Mouse (Mus musculus) v-Abl transformed pro-B cells (cell line): Measurements from ENCODE around the gene Macrod2.

Source experiments
- in situ Hi-C, 2 experiments: fragments of 400-800 bp; cut with MboI; formaldehyde crosslinking; loops; one replicate each; pipeline ENCODE4 v1.15.1; 2025; ENCODE audit not compliant: unreplicated experiment in 2 of 2

Gene Macrod2

DNA sequence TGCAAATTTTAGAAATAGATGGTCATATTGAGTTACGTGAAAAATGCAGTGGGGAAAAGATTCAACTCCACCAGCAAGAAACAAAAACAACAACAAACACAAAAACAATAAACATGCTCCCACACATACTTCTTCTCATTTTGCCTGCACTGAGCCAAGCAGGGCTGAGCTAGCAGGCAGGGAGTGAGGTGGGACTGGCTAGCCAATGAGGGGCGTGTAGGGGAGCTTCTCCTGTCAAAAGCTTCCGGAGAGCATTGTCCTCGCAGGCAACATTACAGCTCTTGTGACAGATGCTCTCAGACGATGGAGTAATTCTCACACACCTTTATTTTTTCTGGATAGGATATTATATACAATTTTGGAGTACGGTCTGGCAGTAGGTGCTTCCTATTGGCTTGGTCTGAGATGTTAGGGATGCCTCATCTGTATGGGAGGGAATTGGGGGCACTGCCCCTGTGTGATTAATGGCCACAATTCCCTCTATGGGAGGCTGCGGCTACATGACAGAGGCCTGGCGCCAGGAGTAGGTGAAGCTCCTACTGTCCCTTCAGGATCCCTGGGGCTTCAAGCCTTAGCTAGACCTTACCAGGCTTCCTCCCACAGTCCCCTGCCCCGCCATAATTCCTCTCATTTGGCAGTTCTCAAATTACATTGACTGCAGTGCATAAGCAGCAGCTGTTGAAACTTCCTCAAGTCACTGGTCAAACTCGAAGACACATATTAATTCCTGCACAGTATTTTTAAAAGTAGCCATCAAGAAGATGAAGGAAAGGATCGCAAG lies 1491.8 kb downstream of the Macrod2 start:
- in situ Hi-C loops = no loop called here

DNA sequence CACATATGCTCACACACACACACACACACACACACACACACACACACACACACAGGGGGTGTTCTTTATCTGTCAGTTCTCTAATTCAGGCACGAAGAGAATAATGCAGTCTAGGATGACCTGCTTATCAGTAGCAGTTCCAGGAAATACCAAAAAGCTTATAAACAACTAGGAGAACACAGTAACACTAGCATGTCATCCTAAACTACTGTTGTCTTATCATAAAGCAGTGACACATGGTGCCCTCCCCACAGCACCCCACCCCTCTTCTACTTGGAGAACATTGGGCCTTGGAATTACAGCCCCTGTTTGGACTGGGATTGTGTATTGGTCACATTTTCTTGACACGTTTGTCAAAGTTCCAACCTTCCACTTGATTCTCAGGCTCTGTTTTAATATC lies 1494.4 kb downstream of the Macrod2 start:
- in situ Hi-C loops = no loop called here

DNA sequence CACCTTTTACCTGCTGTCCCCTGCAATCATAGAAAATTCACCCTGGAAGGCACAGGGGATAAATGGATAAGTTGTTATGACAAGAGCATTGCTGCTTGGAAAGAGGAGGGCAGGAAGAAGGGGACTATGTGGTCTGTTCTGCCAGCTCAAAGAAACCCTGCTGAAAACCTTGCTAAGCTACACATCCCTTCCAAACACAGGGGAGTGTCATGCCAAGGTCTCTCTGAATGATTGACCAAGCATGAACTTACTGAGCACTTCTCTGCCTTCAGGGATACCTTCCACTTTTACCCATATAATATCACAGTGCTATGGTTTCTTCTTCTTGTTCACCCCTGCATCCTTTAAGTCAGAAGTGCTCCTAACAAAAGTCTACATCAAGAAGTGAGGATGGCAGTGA lies 1502.8 kb downstream of the Macrod2 start:
- in situ Hi-C loops = no loop called here

DNA sequence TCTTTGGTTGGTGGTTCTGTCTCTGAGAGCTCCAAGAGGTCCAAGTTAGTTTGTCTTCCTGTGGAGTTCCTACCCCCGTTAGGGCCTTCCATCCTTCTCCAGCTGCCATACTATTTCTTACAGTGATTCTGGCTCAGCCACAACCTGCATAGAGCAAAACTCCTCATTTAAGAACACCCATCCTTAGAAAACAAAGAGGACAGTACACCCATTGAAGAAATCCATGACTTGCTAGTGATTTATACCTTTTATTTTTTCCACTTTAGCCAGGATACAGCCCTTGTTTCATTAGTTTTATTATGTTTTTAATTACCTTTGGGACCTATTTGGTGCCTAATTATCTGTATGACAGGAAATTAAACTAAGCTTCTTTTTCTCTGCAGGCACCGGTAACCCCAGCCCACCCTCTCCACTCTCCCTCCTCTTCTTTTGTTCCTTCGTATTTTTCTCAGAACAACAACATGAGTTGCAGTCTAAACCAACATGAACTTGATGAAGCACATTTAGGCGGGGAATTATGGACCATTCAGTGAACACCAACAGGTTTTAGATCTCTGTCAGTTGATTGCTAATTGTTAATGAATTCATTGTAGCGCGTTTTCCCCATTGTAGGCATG lies 1516.8 kb downstream of the Macrod2 start:
- in situ Hi-C loops = no loop called here

DNA sequence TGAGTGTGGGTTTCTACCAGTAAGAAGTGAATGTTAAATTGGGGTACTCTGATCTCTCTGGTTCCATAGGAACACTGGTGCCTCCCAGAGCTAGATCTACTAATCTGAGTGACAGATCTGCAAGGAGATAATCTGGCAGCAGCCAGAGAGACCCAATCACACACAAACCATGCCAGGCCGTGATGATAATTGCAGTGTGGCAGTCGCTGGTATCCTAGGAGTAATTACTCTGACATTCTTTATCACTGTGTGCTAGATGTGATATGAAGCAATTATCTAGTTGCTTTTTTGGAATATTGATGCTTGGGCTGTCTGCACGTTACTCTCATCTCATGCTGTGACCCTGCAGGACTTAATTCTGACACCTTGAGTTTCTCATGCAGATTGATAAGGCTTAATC lies 1518.4 kb downstream of the Macrod2 start:
- in situ Hi-C loops = no loop called here

DNA sequence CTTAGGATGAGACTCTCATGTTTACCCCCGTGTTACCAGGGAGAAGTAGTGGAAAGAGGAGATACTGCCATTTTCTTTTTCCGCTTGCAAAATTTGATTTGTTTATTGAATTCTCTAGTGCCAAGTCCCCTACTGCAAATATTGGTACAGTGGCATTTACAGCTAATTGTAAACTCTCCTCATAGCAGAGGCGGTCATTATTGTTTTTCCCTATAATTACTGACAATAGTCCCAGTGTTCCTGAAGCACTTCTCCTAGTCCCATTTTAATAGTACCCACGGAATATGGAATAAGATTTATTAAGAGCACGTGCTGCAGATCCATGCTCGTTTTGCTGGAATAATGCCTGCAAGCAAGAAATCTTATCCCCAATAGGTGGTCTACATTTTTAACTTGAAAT lies 1518.8 kb downstream of the Macrod2 start:
- in situ Hi-C loops = no loop called here

DNA sequence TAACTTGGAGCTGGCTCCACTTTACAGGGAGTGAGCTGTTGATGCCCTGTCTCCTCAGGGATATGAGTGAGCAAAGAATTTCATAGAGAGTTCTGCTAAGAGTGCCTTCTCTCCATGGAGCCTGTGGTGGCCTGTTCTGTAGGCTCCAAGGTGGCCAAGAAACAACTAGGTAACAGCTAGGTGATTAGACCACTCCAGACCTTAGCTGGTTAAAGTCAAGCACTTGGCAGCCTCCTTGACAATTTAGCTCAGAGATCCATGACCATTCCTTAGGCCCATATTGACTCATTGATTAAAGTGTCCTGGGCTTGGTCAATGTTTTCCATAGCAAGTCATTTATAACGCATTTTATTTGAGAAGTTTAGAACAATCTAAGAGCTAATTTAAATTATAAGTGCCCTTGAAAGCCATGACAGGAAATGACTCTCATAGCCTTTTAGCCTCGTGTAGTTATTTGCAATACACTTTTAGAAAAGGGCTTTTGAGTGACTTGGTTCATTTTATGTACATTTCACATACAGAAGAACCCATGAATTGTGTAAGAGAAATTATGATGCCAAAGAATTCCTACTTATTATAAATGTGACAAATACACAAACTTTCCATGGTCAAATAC lies 1525.4 kb downstream of the Macrod2 start:
- in situ Hi-C loops = no loop called here

DNA sequence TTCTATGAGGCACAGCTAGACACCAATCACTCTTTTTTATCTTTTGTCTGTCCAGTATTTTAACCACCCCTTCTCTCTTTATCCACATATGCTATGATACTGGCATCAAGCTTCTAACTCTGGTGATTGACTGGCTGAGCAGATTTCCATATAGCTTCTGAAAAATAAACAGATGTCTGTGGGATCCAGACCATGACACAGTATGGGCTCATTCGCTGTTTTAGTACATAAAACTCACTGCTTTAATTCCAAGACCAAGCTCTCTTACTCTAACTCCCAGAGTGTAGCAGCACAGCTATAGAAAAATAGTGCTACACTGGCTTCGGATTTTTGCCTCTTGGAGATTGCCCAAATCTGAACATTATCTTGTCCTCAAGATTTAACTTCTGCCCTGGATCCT lies 1540.0 kb downstream of the Macrod2 start:
- in situ Hi-C loops = no loop called here

DNA sequence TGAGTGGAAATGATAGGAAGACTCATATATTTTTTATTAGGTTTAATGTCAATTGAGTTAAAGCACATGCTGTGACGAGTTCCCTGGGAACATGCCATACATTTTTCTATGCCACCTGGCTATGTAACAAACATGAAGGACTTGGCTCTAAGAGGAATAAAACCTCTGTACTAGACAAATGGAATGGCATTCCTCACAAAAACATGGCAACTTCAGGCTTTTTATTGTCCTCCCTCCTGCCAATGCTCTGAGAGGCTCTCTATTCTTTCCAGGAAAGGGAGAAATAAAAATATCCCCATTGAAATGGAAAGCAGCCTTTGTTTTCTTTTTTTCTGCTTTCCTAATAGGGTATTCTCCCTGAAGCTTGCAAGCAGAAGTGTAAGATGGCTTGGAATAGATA lies 1559.7 kb downstream of the Macrod2 start:
- in situ Hi-C loops = no loop called here

DNA sequence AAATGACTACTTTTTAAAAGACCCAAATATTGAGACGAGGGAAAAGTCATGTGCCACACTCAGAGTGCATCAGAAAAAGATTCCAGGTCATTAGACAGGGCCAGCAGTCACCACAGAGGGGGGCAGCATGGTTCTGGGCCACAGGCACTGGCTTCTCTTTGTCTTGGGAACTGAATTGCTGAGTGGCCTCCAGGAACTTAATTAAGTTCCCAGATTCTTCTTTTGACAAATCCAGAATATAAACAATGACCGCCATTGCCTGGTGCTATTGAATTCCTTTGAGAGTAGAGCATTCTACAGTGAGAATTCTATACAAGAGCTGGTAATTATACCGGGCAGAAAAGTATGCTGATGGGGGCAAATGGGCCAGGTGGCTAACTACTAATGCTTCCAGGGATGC lies 1560.1 kb downstream of the Macrod2 start:
- in situ Hi-C loops = no loop called here

DNA sequence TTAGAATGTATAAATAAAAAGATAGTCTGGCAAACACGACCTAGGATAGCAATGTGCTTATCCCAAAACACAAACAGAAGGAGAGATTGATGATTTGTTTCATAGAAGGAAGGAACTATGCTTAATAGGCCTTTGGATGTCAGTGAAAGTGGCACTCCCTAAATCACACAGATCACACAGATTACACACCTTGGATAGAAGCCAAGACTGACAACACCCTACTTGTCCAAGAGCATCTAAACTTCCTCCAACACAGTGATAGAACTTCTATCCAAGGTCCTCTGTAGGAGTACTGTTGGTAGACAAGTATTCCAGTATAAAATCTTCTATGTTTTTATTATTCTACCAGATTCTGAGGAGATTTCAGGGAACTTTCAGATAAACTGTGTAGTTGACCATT lies 1567.8 kb downstream of the Macrod2 start:
- in situ Hi-C loops = no loop called here

DNA sequence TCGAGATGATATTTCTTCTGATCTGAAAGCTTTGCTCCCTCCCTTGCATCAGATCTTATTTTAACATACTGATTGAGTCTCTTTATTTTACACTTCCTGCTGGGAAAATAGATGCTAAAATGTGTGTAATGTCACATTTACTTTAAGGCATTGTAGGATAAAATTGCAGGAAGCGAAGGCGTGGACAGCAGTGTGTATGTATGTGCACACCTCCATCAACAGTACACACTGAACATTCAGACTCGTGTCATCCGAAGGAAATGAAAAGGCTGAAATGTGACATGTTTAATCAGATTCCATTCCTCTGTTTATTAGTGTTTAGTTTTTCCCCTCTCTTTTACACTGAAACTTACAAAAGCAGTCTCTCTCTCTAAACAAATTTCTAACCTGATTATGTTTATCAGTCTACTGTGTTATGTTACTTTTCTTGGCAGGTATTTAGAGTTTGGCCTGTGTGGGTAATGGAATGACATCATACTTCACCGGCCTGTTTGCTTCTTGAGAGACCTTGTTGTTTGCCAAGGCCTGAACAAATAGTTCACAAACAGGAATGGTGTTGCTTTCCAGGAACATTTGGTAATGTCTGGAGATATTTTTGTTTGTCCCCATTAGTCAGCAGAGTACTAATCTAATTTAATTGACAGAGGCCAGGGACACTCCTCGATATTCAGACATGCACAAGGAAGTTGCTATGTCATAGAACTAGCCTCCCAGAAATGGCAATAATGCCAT lies 1588.7 kb downstream of the Macrod2 start:
- in situ Hi-C loops = no loop called here

DNA sequence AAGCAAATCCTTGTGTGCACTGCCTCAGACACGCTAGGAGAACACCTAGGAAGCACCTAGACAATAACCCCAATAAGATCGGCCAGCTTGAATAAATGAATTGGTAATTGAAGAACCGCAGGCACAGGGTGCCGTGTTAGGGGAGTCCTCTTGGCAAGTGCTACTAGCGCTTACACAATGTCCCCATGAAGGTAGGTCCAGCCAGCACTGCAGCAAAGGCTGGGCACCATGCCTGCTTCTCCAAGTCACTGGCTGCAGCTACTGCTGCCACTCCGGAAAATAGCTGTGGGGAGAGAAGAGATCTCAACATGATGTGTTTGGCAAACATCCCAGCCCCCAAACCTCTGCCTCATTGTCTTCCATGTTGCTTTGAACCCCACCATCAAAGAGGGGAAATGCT lies 1603.8 kb downstream of the Macrod2 start:
- in situ Hi-C loops = no loop called here

DNA sequence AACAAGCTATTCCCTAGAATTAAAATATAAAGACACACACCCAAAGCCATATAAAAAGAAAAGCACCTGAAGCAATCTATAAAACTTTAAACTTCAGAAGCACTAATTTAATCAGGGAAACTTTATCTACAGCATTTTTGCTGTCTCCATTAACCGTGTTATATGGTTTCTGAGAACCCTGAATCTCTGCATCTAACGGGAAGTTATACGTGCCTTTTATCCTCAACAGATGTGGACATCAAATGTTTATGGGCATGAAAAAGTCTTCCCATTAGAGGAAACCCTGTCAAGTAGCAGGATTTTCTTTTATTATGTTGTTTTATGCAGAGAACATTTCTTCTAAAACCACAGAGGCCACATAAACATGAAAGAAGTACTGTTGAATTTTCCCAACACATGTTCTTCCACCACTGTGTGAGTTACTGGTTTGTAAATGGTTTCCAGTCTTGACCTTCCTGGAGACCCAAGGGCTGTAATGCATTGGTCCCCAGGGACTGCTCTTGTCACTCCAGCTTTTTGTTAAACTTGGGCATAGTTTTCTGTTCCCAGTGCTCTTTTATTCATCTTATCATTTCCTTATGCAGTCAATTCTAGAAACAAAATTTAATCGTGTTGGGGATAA lies 1629.5 kb downstream of the Macrod2 start:
- in situ Hi-C loops = no loop called here

DNA sequence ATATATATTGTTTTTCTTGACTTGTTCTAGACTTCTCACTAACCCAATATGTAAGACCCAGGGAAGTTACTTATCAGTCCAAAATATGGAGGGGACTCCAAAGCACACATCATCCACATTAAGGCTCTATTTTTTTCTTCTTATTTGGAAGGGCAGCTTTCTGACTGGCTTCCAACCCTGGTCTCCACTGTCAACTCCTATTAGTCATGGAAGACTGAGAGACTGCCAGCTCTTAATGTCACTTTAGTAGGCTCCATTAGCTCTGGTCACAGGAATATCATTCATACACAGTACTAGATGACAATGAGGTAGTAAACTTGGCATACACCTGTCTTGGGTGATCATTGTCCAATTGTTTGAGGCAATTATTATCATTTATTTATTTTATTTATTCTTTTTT lies 1631.6 kb downstream of the Macrod2 start:
- in situ Hi-C loops = no loop called here

DNA sequence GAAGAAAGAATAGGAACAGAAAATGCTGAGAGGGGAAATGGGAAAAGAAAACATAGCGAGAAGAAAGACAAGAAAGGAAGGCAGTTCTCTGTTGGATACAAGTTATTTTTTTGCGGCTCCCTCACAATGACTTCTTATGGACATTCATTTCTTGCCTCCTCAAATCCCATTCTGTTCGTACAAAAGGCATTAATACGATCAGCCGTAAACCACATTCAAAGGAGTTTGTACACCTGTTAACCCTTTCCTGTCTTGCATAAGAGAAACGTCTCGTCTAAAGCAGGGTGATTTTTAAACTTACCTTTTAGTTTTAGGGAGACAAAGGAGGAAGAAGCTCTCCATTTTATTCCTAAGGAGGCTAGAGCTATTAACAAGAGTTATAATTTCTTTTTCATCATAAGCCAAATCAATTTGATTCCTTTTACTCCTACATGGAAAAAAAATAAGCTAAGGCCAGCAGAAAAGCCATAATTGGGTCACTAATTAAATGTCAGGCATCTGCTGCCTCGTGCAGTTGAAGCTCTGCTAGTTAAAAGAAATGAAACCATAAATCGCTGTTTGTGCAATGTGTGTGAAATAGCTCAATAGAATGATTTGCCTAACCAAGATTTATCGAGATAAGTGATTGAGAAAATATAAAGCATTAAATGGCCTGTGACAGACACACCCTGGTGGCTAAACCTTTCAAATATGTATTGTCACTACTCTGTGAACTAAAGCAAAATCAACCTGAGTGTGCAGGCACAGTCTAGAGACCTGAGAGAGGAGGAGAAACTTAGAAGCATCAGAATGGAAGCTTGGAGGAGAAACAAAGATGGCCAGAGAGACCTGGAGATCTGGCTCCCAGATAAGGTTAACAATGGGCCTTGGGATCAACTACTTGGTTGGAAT lies 1635.9 kb downstream of the Macrod2 start:
- in situ Hi-C loops = no loop called here

DNA sequence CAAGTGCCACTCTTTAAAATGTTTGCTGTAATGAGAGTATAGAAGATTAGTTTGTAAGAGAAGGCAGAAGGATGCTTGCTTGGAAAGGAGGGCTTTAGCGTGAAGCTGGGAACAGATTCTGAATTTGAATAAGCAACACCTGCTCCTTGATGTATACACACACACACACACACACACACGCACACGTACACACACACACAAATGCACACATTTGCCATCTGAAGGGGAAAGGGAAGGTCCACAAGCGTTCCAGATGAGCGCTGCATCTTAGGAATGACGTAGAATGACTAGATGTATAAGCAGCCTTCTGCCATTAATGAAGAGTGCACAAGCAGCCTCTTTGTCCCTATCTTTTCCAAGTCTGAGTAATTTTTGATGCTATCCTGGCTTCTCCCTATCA lies 1660.5 kb downstream of the Macrod2 start:
- in situ Hi-C loops = no loop called here

DNA sequence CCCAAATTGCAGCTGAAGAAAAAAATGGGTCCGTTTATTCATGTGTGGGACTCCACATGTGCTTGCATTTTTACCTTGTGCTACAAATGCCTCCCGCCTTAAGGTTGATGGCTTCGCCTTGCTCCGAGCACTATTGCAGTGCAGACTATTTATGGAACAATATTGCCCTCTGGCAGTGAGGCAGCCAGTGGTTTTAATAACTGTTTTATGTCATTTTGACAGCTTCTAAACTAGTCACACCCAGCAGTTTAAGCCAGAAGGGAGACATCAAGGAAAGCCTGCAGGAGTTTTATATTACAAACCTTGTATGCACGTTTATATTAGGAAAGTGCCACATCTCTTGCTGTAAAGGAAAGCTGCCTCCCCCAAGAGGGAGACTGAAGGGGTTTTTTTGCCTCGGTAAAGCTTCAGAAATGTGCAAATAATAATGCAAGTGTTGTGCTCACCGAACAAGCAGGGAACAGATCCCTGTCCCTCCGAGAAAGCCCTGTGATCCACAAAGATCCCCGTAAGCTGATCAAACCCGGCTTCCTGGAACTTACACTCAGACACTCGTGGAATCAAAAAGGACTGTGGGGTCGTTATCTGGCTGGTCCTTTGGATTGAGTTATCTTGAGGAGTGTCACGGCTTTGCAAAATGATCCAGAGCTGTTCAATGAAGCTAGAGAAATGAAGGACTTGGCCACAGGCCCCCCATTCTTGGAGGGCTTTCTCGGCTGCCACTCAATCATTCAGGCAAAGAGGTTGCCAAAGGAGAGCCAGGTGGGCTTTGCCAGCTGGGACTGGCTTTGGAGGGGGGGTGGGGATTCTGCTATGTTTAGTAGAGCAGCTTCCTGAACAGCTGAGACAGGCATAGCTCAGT lies 1663.0 kb downstream of the Macrod2 start:
- in situ Hi-C loops = no loop called here

DNA sequence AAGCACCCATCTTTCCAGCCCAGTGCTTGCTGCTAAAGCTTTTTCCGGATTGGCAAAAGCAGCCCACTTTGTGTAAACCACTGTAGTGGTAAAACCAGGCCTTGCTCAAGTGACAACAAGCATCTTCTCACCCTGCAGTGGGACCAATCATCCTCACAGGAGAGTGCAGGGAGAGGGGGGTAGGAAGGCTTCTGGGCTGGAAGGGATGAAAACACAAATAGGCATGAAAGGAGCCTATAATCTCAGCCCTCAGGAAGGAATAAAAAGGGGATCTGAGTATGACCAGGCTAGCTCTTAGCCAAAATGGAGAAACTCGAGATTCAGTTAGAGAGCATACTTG lies 1663.6 kb downstream of the Macrod2 start:
- in situ Hi-C loops = no loop called here
